Mouse (Mus musculus): ENCODE measurements around the gene Mettl3. TPM values are rescaled to one million over a fixed set of nuclear protein-coding genes. Genes with fewer than 3 reads are reported as not detected.
"Not testable (repeated sequence)": the region's sequence is repeated elsewhere in the genome, so short reads cannot be mapped to it uniquely, and the experiment has no call there.

Mettl3 gene
- polyA plus RNA-seq, 1 experiment from 2014 or later: 47.1 TPM

DNA sequence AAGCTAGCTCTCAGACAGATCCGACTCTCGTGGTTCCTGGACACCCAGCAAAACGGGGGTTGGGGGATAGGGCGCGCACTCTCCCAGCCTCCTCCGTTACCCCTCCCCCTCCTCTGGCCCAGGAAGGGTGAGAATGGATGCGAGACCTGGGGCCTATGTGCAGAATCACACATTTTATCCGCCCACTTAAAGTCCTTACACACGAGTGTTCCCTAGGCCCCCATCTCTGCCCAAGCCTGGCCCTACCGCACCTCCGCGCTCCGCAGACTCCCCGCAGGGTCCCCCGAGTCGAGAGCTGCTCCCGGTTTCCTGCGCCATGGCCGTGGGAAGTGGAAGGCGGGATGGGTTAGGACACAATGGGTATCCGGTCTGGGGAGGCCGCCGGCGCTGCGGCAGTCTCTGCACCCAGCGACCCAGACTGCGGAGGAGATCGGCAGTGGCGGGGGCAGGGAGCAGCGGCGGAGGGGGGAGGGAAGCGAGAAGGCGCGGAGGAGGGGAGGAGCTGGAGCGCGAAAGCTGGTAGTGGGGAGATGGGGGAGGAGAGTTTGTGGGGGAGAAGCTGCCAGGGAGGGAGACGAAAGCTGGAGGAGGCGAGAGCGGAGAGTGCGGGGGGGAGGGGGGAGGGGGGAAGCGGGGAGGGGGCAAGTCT, 11.0 kb upstream of the Mettl3 start:
- Histone ChIP-seq H3K36me3 (peaks cover 36% of the 10 kb centered on the region), H3K4me2 (peak overlapping the region; percentile 86), H3K27ac (peak overlapping the region; percentile 89), H3K9ac (peak overlapping the region; percentile 87), H3K4me1 (peaks cover 45% of the 10 kb centered on the region), H3K4me3 (peak overlapping the region; percentile 76), H3K27me3 (no peaks in the 10 kb centered on the region), H3K9me3 (no peaks in the 10 kb centered on the region)
- under 1% methylated on average over 32 of the region's 41 CpGs for WGBS
- ATAC-seq (ENCODE audit: borderline replicate concordance, extremely low read depth, low FRiP score, low TSS enrichment): peak; percentile 82

DNA sequence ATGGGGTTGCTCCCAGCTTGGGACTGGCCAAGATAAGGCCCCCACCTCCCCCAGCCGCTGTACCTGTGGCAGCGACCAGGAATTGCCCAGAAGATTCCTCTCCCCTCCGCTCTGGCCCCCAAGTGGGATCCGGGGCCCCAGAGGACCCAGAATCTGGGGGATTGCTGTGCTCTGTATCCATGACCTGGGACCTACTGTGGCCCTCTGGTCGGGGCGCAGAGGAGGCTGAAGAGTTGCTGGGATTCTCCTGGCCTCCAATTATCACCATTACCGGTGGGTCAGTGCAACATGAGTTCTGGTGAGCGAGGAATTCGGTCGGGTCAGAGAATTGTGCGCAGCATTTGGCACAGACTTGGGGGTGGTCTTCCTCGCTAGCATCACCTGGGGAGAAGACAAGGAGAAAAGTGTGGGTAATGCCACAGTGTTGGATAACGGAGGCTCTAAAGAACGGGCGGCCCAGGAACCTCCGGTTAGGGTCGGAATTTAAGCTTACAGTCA, 10.4 kb upstream of the Mettl3 start:
- Histone ChIP-seq H3K27me3 (no peaks in the 10 kb centered on the region), H3K27ac (peak overlapping the region; percentile 89), H3K9ac (peak overlapping the region; percentile 87), H3K4me1 (peaks cover 45% of the 10 kb centered on the region), H3K9me3 (no peaks in the 10 kb centered on the region), H3K4me3 (peak overlapping the region; percentile 76), H3K4me2 (peak overlapping the region; percentile 86), H3K36me3 (peaks cover 36% of the 10 kb centered on the region)
- 0 out of 2 replicates have a peak, but pooled peaks have one; percentile 6 for ATAC-seq (ENCODE audit: borderline replicate concordance, extremely low read depth, low FRiP score, low TSS enrichment)
- WGBS: 3% methylated on average over 17 of the region's 17 CpGs

GRCm38 (mm10) chr14:52314808-52315150, 9.9 kb upstream of the Mettl3 start:
- peaks cover 45% of the 10 kb centered on the region for H3K4me1 ChIP-seq
- H3K27ac ChIP-seq: peak overlapping the region; percentile 89; the same call in 1 of the 2 replicates
- peak; percentile 13; the same call in 1 of the 2 replicates for ATAC-seq (ENCODE audit: borderline replicate concordance, extremely low read depth, low FRiP score, low TSS enrichment)
- no peaks in the 10 kb centered on the region for H3K9me3 ChIP-seq
- peaks cover 36% of the 10 kb centered on the region for H3K36me3 ChIP-seq
- peak overlapping the region; percentile 76 for H3K4me3 ChIP-seq
- 37% methylated on average over 8 of the region's 8 CpGs for WGBS
- no peaks in the 10 kb centered on the region for H3K27me3 ChIP-seq
- peak overlapping the region; percentile 87; the same call in 1 of the 2 replicates for H3K9ac ChIP-seq
- H3K4me2 ChIP-seq: peak overlapping the region; percentile 86

DNA sequence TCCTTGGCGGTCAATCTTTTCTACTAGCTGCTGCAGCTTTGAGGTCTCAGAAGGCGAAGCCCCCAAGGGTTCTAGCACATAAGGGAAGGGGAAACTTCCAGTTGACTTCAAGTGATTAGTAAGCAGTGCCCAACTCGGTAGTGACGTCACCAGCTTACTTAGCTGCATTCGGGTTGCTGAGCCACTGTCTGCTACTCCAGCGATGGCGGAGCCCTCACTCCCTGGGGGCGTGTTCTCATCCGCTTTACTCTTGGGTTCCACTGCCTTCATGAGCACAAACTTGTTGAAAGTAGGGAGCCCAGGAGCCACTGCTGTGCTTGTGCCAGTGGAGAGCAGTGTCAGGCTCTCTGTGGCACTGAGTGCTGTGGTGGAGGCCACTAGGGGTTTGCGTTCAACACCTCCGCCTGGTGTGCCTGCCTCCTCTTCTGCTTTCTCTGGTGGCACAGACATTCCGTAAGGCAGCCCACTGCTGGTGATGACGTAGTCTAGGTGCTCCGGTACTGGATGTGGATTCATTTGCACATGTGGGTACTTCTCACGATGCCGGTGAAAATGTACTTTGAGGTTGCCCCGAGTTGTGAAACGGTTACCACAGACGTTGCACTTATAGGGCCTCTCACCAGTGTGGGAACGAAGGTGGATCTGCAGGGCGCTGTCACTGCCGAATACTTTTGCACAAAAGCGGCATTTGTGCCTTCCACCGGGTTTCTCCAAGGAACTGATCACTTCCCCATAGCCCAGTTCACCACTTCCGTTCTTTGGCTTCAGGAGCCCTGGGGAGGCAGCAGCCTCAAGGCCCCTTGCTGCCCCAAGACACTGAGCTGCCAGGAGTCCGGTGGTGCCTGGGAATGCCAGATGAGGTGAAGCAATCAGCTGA, 9.2 kb upstream of the Mettl3 start:
- ATAC-seq (ENCODE audit: borderline replicate concordance, extremely low read depth, low FRiP score, low TSS enrichment): no peak
- H3K9me3 ChIP-seq: no peaks in the 10 kb centered on the region
- WGBS: 82% methylated on average over 26 of the region's 26 CpGs
- H3K9ac ChIP-seq: 0 out of 2 replicates have a peak overlapping the region, but pooled peaks have one; percentile 87
- H3K36me3 ChIP-seq: peaks cover 36% of the 10 kb centered on the region
- no peaks in the 10 kb centered on the region for H3K27me3 ChIP-seq
- H3K27ac ChIP-seq: peak overlapping the region; percentile 89; the same call in 1 of the 2 replicates
- peak overlapping the region; percentile 86 for H3K4me2 ChIP-seq
- H3K4me1 ChIP-seq: peaks cover 45% of the 10 kb centered on the region
- peak overlapping the region; percentile 76 for H3K4me3 ChIP-seq

- H3K4me1 ChIP-seq: peaks cover 37% of the 10 kb centered on the region
- H3K9ac ChIP-seq: no peak overlapping the region
- no peaks in the 10 kb centered on the region for H3K27me3 ChIP-seq
- no peak overlapping the region for H3K4me2 ChIP-seq
- 90% methylated on average over 2 of the region's 2 CpGs for WGBS
- no peak overlapping the region for H3K27ac ChIP-seq
- H3K9me3 ChIP-seq: no peaks in the 10 kb centered on the region
- peaks cover 36% of the 10 kb centered on the region for H3K36me3 ChIP-seq
- H3K4me3 ChIP-seq: no peak overlapping the region
- ATAC-seq (ENCODE audit: borderline replicate concordance, extremely low read depth, low FRiP score, low TSS enrichment): no peak
Measured at GRCm38 (mm10) chr14:52310906-52311305, 6.0 kb upstream of the Mettl3 start.

GRCm38 (mm10) chr14:52310343-52310742, 5.4 kb upstream of the Mettl3 start:
- H3K27ac ChIP-seq; H3K4me2 ChIP-seq; H3K9me3 ChIP-seq; H3K4me3 ChIP-seq; ATAC-seq (ENCODE audit: borderline replicate concordance, extremely low read depth, low FRiP score, low TSS enrichment); H3K9ac ChIP-seq; H3K27me3 ChIP-seq: not testable (repeated sequence)
- Histone ChIP-seq H3K36me3 (peaks cover 36% of the 10 kb centered on the region), H3K4me1 (peaks cover 35% of the 10 kb centered on the region)
- 95% methylated on average over 5 of the region's 6 CpGs for WGBS

GRCm38 (mm10) chr14:52306100-52306499, 1.2 kb upstream of the Mettl3 start:
- H3K27ac ChIP-seq: no peak overlapping the region
- H3K9ac ChIP-seq: no peak overlapping the region
- ATAC-seq (ENCODE audit: borderline replicate concordance, extremely low read depth, low FRiP score, low TSS enrichment): no peak
- H3K36me3 ChIP-seq: no peaks in the 10 kb centered on the region; the same call in 1 of the 2 replicates
- WGBS: 93% methylated on average over 2 of the region's 2 CpGs
- H3K4me3 ChIP-seq: no peak overlapping the region
- H3K4me2 ChIP-seq: no peak overlapping the region
- H3K4me1 ChIP-seq: peaks cover 6% of the 10 kb centered on the region; the same call in 1 of the 2 replicates
- H3K9me3 ChIP-seq: no peaks in the 10 kb centered on the region
- no peaks in the 10 kb centered on the region for H3K27me3 ChIP-seq

GRCm38 (mm10) chr14:52303517-52303916, 1.4 kb downstream of the Mettl3 start:
- not testable (repeated sequence) for H3K9me3 ChIP-seq; H3K27me3 ChIP-seq; H3K27ac ChIP-seq; H3K4me1 ChIP-seq; ATAC-seq (ENCODE audit: borderline replicate concordance, extremely low read depth, low FRiP score, low TSS enrichment); H3K4me3 ChIP-seq; H3K9ac ChIP-seq
- Histone ChIP-seq H3K4me2 (peak overlapping the region; percentile 69), H3K36me3 (peaks cover 16% of the 10 kb centered on the region)
- 82% methylated on average over 3 of the region's 3 CpGs for WGBS

DNA sequence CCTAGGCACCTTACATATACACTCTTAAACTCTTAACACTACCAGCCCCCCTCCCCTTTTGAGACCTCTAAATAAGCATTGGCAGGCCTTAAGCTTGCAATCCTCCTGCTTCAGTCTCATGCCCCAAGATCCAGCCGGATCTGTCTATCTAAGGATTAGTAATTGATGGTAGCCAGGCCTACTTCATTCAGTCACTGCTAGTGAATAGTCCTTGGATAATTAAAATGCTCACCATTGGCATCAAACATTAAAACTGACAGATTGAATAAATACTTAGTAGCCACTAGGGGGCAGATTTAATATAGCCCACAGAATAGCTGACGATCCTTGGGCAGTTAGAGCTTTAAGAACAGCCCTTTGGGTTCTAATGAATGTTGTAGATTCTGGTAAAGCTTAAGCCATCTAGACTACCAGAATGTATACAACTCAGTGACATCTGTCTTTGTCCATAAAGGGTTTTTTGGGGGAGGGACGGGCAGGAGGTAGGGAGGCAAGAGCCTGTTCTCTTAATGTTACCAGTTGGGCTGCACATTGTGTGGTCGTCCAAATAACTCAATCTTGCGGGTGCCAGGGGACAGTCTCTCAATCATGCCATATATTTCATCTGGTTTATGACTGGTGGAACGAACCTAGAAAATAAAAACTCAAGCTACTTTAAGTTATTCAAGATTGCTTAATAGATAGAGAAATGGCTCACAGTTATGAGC, 9.2 kb downstream of the Mettl3 start:
- no peak for ATAC-seq (ENCODE audit: borderline replicate concordance, extremely low read depth, low FRiP score, low TSS enrichment)

GRCm38 (mm10) chr14:52284191-52284590, 20.7 kb downstream of the Mettl3 start:
- no peaks in the 10 kb centered on the region for H3K9me3 ChIP-seq
- no peak for ATAC-seq (ENCODE audit: borderline replicate concordance, extremely low read depth, low FRiP score, low TSS enrichment)
- no peak overlapping the region for H3K4me3 ChIP-seq
- H3K27ac ChIP-seq: no peak overlapping the region
- peaks cover 28% of the 10 kb centered on the region for H3K36me3 ChIP-seq
- H3K9ac ChIP-seq: no peak overlapping the region
- 86% methylated on average over 3 of the region's 3 CpGs for WGBS
- H3K4me2 ChIP-seq: no peak overlapping the region
- no peaks in the 10 kb centered on the region for H3K27me3 ChIP-seq
- H3K4me1 ChIP-seq: peaks cover 8% of the 10 kb centered on the region

More for the DNA sequence above, 9.2 kb downstream of the Mettl3 start:
- Histone ChIP-seq H3K9ac (no peak overlapping the region), H3K36me3 (peaks cover 80% of the 10 kb centered on the region), H3K27ac (no peak overlapping the region), H3K27me3 (no peaks in the 10 kb centered on the region), H3K4me2 (no peak overlapping the region), H3K4me1 (no peaks in the 10 kb centered on the region), H3K9me3 (no peaks in the 10 kb centered on the region), H3K4me3 (no peak overlapping the region)
- 71% methylated on average over 6 of the region's 6 CpGs for WGBS

GRCm38 (mm10) chr14:52283629-52284028, 21.3 kb downstream of the Mettl3 start:
- H3K27me3 ChIP-seq: no peaks in the 10 kb centered on the region
- peaks cover 8% of the 10 kb centered on the region for H3K4me1 ChIP-seq
- H3K4me3 ChIP-seq: no peak overlapping the region
- no peaks in the 10 kb centered on the region for H3K9me3 ChIP-seq
- no peak overlapping the region for H3K9ac ChIP-seq
- H3K27ac ChIP-seq: no peak overlapping the region
- WGBS: 97% methylated on average over 5 of the region's 5 CpGs
- peaks cover 25% of the 10 kb centered on the region for H3K36me3 ChIP-seq
- ATAC-seq (ENCODE audit: borderline replicate concordance, extremely low read depth, low FRiP score, low TSS enrichment): no peak
- no peak overlapping the region for H3K4me2 ChIP-seq
